Mouse (Mus musculus) frontal cortex, postnatal 10 days (tissue): ENCODE measurements around the gene Parp2.
"Not testable (repeated sequence)": the region's sequence is repeated elsewhere in the genome, so short reads cannot be mapped to it uniquely, and the experiment has no call there.

Source experiments
- DNase-seq, 2 experiments: peaks; one replicate each; pipeline ENCODE4 v3.0.0; 2022; ENCODE audit warnings: low spot score in 2 of 2, mixed read lengths in 1 of 2

Parp2 gene

DNA sequence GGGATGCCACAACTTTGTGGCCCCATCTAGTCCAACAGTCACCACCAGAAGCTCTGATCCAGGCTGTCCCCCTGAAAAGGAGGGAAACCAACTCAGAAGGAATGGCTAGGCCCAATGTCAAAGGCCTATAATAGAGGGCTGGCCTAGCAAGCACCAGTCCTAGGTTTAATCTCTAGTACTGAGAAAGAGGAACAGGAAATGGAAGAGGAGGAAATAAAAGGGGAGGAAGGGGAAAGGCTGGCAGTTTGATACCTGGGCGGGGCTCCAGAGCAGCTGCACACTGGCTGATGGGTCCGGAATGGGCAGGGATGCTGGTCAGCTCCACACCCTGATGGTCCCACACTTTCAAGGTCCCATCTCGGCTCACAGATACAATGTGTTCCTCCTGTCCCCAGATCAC, 22.2 kb downstream of the Parp2 start:
- no peak for DNase-seq

- DNase-seq = peak; percentile 15 to 18
Observed at GRCm38 (mm10) chr14:50833964-50834363, 26.3 kb downstream of the Parp2 start.

DNA sequence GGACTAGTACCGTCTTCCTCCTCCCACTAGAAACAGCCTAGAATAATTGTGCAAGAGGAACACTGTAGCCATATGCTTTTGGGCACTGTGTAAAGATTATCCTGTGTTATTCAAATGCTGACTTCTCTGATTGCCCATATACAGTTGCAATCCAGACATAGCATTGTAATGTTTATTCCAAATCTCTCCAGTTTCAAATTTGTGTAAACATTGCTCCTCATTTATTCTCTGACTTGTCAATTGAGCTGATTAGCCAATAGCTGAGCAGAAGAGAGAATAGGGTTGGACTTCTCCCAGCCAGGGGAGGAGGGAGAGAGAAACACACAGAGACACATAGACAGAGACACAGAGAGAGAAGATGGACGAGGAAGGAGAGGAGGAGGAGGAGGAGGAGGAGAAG, 26.8 kb downstream of the Parp2 start:
- DNase-seq = no peak

- no peak for DNase-seq
Observed at GRCm38 (mm10) chr14:50837236-50837635, 29.6 kb downstream of the Parp2 start.

DNA sequence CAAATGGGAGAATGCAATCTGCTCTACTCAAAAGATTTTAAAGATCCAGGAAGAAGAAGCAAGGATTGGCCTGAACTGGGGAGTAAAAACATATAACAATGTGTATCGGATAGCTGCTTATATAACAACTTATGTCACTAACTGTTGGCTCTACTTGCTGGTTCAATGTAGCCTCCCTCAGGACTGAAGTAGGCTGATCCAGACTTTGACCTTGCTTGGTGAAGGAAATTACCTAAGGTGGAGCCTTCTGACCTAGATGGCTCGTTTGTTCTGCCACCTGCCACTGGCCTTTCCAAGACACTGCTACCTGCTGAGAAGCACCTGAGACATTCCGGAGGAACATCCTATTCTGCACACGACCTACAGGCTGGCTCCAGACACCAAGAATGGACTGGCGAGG, 48.1 kb downstream of the Parp2 start:
- no peak for DNase-seq

DNA sequence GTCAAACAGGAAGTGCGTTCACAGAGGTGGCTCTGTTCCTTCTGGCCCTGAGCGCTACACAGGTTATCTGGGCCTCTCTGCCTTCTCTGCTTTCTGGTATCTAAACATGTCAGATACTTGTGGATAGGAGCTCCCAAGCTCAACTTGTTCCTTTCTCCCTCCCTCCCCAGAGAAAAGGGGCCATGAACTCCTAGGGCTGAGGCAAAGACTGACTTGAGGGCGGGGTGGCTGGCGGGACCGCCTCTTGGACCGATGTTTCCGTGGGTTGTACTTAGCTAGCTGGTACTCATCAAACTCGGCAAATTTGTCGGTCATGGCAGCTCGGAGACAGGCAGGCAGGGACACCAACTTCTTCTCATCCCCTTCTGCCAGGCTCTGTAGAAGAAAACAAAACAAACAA, 55.0 kb downstream of the Parp2 start:
- DNase-seq = no peak

DNA sequence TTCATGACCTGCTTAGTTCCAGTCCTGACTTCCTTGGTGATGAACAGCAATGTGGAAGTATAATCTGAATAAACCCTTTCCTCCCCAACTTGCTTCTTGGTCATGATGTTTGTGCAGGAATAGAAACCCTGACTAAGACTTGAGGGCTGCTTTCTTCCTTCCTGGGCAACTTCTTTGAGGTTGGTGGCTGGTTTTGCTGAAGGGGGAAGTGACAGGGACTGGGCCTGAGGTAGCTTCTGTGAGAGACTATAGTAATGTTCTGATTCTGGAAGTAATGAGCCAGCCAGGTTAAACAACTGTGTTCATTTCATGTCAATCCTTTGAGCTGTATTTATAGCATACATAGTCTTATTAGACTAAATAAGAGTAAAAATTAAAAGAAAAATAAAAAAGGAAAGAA, 57.4 kb downstream of the Parp2 start:
- not testable (repeated sequence) for DNase-seq

DNA sequence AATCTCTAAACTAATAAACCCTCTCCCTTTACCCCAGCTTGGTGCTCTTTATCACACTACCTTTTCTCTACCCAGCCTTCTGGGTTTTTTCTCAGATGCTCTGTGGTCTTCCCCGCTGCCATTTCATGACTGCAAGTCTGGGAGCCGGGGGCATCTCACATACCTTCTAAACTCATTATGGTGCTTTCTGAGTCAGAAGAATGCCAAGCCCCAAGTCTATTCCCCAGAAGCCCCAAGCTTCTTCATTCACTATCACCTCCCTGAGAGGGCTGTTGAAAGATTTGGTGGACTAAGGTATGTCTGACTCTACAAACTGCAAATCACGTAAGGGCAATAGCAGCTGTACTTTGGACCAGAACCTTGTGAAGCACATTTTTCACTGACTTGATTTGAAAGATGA, 59.3 kb downstream of the Parp2 start:
- DNase-seq = no peak

GRCm38 (mm10) chr14:50868211-50868610, 60.6 kb downstream of the Parp2 start:
- no peak for DNase-seq

DNA sequence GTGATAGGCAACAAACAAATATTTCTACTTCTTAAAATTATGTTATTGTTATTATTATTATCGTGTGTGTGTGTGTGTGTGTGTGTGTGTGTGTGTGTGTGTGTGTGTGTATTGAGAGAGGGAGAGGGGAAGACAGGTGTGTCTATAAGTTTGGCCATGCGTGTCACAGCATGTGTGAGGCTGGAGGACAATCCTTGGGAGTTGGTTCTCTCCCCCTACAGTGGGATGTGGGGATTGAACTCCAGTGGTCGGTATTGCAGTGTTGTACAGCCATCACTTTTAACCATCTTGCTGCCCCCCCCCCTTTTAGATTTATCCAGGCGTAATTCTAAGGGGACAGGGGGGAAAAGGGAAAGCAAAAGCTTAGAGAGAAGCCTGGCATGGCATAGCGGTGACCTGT, 61.0 kb downstream of the Parp2 start:
- no peak for DNase-seq

DNA sequence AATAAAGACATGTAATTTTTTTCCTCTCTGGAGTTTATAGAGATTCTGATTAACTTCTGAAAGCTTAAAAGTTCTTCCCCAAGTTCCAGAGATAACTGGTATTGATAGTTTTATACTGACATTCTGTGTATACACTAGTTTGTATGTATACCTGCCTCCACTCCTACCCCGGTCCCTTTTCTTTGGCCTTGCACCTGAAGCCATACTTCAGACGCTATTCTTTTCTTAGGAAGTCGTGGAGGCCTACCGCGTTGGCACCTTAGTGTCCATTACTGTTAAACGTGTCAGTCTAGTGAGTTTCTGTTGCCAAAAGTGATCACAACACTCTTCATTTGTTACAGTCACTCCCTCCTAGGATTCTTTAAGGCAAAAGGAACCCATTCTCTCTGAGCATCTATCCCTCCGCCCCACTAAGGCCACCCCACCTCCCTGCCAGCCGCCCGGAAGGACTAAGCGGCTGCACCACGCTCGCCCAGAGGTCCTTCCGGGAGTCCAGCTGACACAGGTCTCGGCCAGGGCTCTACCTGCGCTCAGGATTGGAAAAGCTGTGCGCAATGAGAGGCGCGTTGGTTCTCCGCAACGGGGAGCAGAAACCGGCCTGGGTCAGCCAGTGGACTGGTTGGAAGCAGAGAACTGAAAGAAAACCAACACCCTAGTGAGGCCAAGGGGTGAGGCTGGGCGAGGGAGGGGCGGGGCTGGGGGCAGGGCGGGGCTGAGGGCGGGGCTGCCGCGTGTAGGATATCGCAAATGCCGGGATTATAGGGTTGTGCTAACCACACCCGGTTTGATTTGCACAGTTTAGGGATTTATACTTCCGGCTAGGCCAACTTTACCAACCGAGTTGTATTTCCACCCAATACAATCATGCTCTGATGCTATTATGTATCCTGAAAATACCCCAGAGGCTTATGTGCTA, 62.5 kb downstream of the Parp2 start, which contains the start of gene Tep1:
Tep1 (minus strand) TSS at position 672 of the 916 bp plus-strand sequence.
- DNase-seq = peak; percentile 23 to 36

GRCm38 (mm10) chr14:50870805-50871143, 63.1 kb downstream of the Parp2 start:
- no peak for DNase-seq
